Mouse (Mus musculus) lung, adult 2 months (tissue): ENCODE results near the gene Cyb5r1.

Experiments
- CTCF ChIP-seq: fragments of 200-500 bp; IDR thresholded peaks from 2 replicates; pipeline ENCODE4 v1.5.1; 2011; ENCODE audit warnings: mild to moderate bottlenecking, low read length, control low read depth; ENCODE audit not compliant: insufficient read depth
- POLR2A ChIP-seq: fragments of 200-500 bp; IDR thresholded peaks from 2 replicates; pipeline ENCODE4 v1.6.1; 2011; ENCODE audit warnings: low read depth, mild to moderate bottlenecking, control low read depth, low read length, borderline replicate concordance; ENCODE audit errors: extremely low read depth

- TF ChIP-seq CTCF = no peak
- TF ChIP-seq POLR2A = no peak
Measured at GRCm38 (mm10) chr1:134398210-134398609, 7.1 kb upstream of the Cyb5r1 start.
